Mouse (Mus musculus) CD4-positive, CD25-positive, alpha-beta regulatory T cell, adult 2 months (primary cell): ENCODE data around the gene Frmd5.
A peak's percentile ranks its signal among the peaks of the same experiment; 100 is the strongest.
"Not testable (repeated sequence)": the region's sequence is repeated elsewhere in the genome, so short reads cannot be mapped to it uniquely, and the experiment has no call there.

ENCODE experiments used
- DNase-seq: peaks from one replicate; pipeline ENCODE4 v3.0.0-alpha.2; 2012; ENCODE audit warnings: low read depth, low spot score

Gene Frmd5

GRCm38 (mm10) chr2:121505942-121506882, 300.7 kb downstream of the Frmd5 start, which contains the start of the genes Mfap1a and Wdr76:
Gene Mfap1a, minus strand, starts transcription at chr2:121506665.
Gene Wdr76, plus strand, starts transcription at chr2:121506723.
- DNase-seq: peak; percentile 91

GRCm38 (mm10) chr2:121501550-121501949, 305.3 kb downstream of the Frmd5 start:
- DNase-seq: not testable (repeated sequence)
